In the genomic region with DNA sequence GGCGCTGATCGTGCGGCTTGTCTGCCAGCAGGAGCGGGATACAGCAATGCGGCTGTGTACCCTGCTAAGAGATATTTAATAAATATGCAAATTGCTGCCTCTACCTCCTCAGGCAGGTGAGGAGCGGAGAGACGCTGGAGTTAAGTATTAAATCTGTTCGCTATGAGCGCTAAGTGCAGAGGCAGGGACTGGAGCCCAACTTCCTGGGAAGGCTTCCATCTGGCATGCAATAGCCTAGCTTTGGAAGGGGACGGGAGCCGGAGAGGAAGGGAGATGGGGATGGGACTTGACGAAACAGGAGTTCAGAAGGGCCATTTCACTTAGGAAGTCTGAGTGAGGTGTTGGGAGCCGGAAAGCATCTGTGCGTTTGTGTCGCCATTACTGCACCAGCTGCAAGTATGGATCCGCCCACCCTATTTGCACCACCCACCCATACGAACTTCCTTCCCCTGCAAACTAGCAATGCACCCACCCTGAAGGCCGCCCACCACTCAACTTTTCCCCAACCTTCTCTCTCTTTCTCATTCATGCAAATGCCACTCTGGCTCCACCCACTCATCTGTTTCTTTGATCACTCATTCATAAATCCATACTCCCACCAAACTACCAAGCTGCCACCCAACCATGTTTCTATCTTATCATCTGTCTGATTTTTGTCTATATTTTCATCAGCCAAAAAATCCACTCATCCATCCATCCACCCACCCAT, we compare ENCODE assay signal across 19 mouse cellular contexts. TPM values are rescaled to one million over a fixed set of nuclear protein-coding genes. Genes with fewer than 3 reads are reported as not detected.
DNase-seq lines count a peak whose midpoint lies in the region; ATAC-seq and TF ChIP-seq lines count a peak whose summit lies in the region.
"Had no signal": no experiment of that assay in that cellular context is flagged by ENCODE, and none has a peak within 500 bp of the region (broad histone marks: within the 10 kb centered on the region; RNA-seq: fewer than 3 reads in every experiment).

No protein-coding gene starts in this region.

- no peak for DNase-seq in hindbrain, embryonic 14.5 days (ENCODE audit: low spot score)
- DNase-seq in hindbrain, embryonic 10.5 days (ENCODE audit: low spot score): no peak
- peak; percentile 73 for DNase-seq in forebrain, postnatal 0 days
- peak; percentile 54 to 67 for DNase-seq in layer of hippocampus, postnatal 10 days (ENCODE audit: low spot score in 2 of 2)
- peak; percentile 26 to 39 for DNase-seq in right cerebral cortex, adult 2 months (ENCODE audit: low spot score in 2 of 2)
- no peak for DNase-seq in stomach, postnatal 0 days (ENCODE audit: low spot score)
- DNase-seq in heart, postnatal 10 days: no peak
- no peak for DNase-seq in urinary bladder, adult 18-20 months (ENCODE audit: low spot score in 2 of 2)
- DNase-seq: cerebellum, adult 8-10 months; gastrocnemius, postnatal 25 days; kidney, postnatal 36 days; lung, adult 18-20 months; thymus, postnatal 14 days had no signal

- no peaks in the 10 kb centered on the region for H3K27me3 ChIP-seq in hindbrain, embryonic 14.5 days (ENCODE audit: control insufficient read depth, insufficient read depth, low read length)
- no peaks in the 10 kb centered on the region for H3K27me3 ChIP-seq in hindbrain, embryonic 10.5 days (ENCODE audit: insufficient read depth, poor library complexity, severe bottlenecking)
- no peaks in the 10 kb centered on the region for H3K27me3 ChIP-seq in forebrain, postnatal 0 days (ENCODE audit: insufficient read depth, low read length)
- no peaks in the 10 kb centered on the region for H3K27me3 ChIP-seq in stomach, postnatal 0 days (ENCODE audit: control insufficient read depth, insufficient read depth, low read length)
- H3K27me3 ChIP-seq: embryonic facial prominence, embryonic 12.5 days; intestine, embryonic 15.5 days; limb, embryonic 13.5 days had no signal

- no peaks in the 10 kb centered on the region for H3K36me3 ChIP-seq in hindbrain, embryonic 14.5 days (replicated peaks; ENCODE audit: control insufficient read depth, insufficient read depth)
- H3K36me3 ChIP-seq in hindbrain, embryonic 10.5 days: no peaks in the 10 kb centered on the region
- H3K36me3 ChIP-seq in forebrain, postnatal 0 days (ENCODE audit: insufficient read depth): no peaks in the 10 kb centered on the region
- H3K36me3 ChIP-seq in stomach, postnatal 0 days (ENCODE audit: control insufficient read depth, insufficient read depth, low read length): no peaks in the 10 kb centered on the region
- H3K36me3 ChIP-seq: embryonic facial prominence, embryonic 12.5 days; intestine, embryonic 15.5 days; limb, embryonic 13.5 days had no signal

- TF ChIP-seq EP300 in stomach, postnatal 0 days (optimal IDR thresholded peaks at IDR 0.05): no peak

- no peak overlapping the region for H3K4me3 ChIP-seq in hindbrain, embryonic 14.5 days (replicated peaks; ENCODE audit: low read length)
- no peak overlapping the region for H3K4me3 ChIP-seq in hindbrain, embryonic 10.5 days
- H3K4me3 ChIP-seq in forebrain, postnatal 0 days (ENCODE audit: low read depth, low read length): no peak overlapping the region
- H3K4me3 ChIP-seq in stomach, postnatal 0 days (ENCODE audit: low read depth, low read length): no peak overlapping the region
- H3K4me3 ChIP-seq: embryonic facial prominence, embryonic 12.5 days; intestine, embryonic 15.5 days; limb, embryonic 13.5 days; myocyte had no signal

- H3K9ac ChIP-seq in hindbrain, embryonic 14.5 days: no peak overlapping the region
- no peak overlapping the region for H3K9ac ChIP-seq in forebrain, postnatal 0 days
- H3K9ac ChIP-seq in stomach, postnatal 0 days (ENCODE audit: low read length): no peak overlapping the region
- H3K9ac ChIP-seq: embryonic facial prominence, embryonic 12.5 days; intestine, embryonic 15.5 days; limb, embryonic 13.5 days had no signal

- intact Hi-C loops in heart, postnatal 10 days (cut with DNase I): no loop called here

- TF ChIP-seq CTCF in forebrain, postnatal 0 days (IDR thresholded peaks at IDR 0.05; ENCODE audit: low read depth): no peak
- TF ChIP-seq CTCF in stomach, postnatal 0 days (IDR thresholded peaks at IDR 0.05; ENCODE audit: low read depth): no peak

- peak overlapping the region; percentile 10; the same call in 1 of the 2 replicates for H3K4me2 ChIP-seq in hindbrain, embryonic 14.5 days (replicated peaks)
- H3K4me2 ChIP-seq in forebrain, postnatal 0 days (ENCODE audit: low read depth): peak overlapping the region; percentile 10; the same call in 1 of the 2 replicates
- H3K4me2 ChIP-seq in stomach, postnatal 0 days (replicated peaks; ENCODE audit: low read depth): no peak overlapping the region
- H3K4me2 ChIP-seq: embryonic facial prominence, embryonic 12.5 days; intestine, embryonic 15.5 days; limb, embryonic 13.5 days had no signal

- 0 out of 2 replicates have a peak, but pooled peaks cover 6% of the 10 kb centered on the region for H3K4me1 ChIP-seq in hindbrain, embryonic 14.5 days (replicated peaks; ENCODE audit: control insufficient read depth, insufficient read depth, low read length)
- no peaks in the 10 kb centered on the region; the same call in 1 of the 2 replicates for H3K4me1 ChIP-seq in hindbrain, embryonic 10.5 days (replicated peaks)
- H3K4me1 ChIP-seq in forebrain, postnatal 0 days (ENCODE audit: insufficient read depth): no peaks in the 10 kb centered on the region
- no peaks in the 10 kb centered on the region for H3K4me1 ChIP-seq in stomach, postnatal 0 days (replicated peaks; ENCODE audit: control insufficient read depth, insufficient read depth)
- H3K4me1 ChIP-seq: embryonic facial prominence, embryonic 12.5 days; intestine, embryonic 15.5 days; limb, embryonic 13.5 days had no signal

- no peak overlapping the region for H3K27ac ChIP-seq in hindbrain, embryonic 14.5 days
- H3K27ac ChIP-seq in hindbrain, embryonic 10.5 days: no peak overlapping the region
- H3K27ac ChIP-seq in forebrain, postnatal 0 days (ENCODE audit: low read depth, low read length): no peak overlapping the region
- H3K27ac ChIP-seq in stomach, postnatal 0 days (replicated peaks): no peak overlapping the region
- H3K27ac ChIP-seq: embryonic facial prominence, embryonic 12.5 days; intestine, embryonic 15.5 days; limb, embryonic 13.5 days; macrophage had no signal

- H3K9me3 ChIP-seq in hindbrain, embryonic 14.5 days (ENCODE audit: control insufficient read depth, low read length): no peaks in the 10 kb centered on the region
- no peaks in the 10 kb centered on the region for H3K9me3 ChIP-seq in hindbrain, embryonic 10.5 days
- H3K9me3 ChIP-seq in forebrain, postnatal 0 days (ENCODE audit: low read length): no peaks in the 10 kb centered on the region
- H3K9me3 ChIP-seq in stomach, postnatal 0 days (ENCODE audit: control insufficient read depth, low read length): no peaks in the 10 kb centered on the region
- H3K9me3 ChIP-seq: embryonic facial prominence, embryonic 12.5 days; intestine, embryonic 15.5 days; limb, embryonic 13.5 days had no signal

- 62% methylated on average over 18 of the region's 18 CpGs for WGBS in hindbrain, embryonic 14.5 days
- 77% methylated on average over 18 of the region's 18 CpGs for WGBS in hindbrain, embryonic 10.5 days
- 49% methylated on average over 18 of the region's 18 CpGs for WGBS in forebrain, postnatal 0 days
- 79% methylated on average over 18 of the region's 18 CpGs for WGBS in stomach, postnatal 0 days

- ATAC-seq in hindbrain, embryonic 14.5 days (ENCODE audit: low FRiP score): no peak
- peak; percentile 26; the same call in 1 of the 2 replicates for ATAC-seq in forebrain, postnatal 0 days
- no peak for ATAC-seq in stomach, postnatal 0 days (ENCODE audit: low FRiP score, low TSS enrichment)
- ATAC-seq: activated CD4-positive, CD25-positive, alpha-beta regulatory T cell, adult 4 months; intestine, embryonic 15.5 days had no signal

RNA-seq across cellular contexts. Expression of a gene that starts 51.5 kb away (rescaled TPM):
- polyA plus RNA-seq in hindbrain, embryonic 14.5 days (2014; fragmentation: Nextera tagmentation; extraction: Ambion mirVana): 64.4 and 75.1 TPM in 2 replicates
- 6.7 and 13.8 TPM in 2 replicates for polyA plus RNA-seq in hindbrain, embryonic 10.5 days (2016; fragmentation: Nextera tagmentation; extraction: Ambion mirVana)
- 68.5 and 78.5 TPM in 2 replicates for total RNA-seq in forebrain, postnatal 0 days (2014; rRNA removed)
- 108 and 117 TPM in 2 replicates for polyA plus RNA-seq in forebrain, postnatal 0 days (2015; fragmentation: Nextera tagmentation; extraction: Ambion mirVana)
- 10 to 100 TPM; 96.1 to 97.0 TPM for total RNA-seq in layer of hippocampus, postnatal 10 days (2021)
- polyA plus RNA-seq in stomach, postnatal 0 days (2015; fragmentation: Nextera tagmentation; extraction: Ambion mirVana): 1.2 and 1.5 TPM in 2 replicates
- 1 to 10 TPM in 1 of 2 experiments, under 1 TPM in 1; 0.25 to 1.0 TPM for total RNA-seq in heart, postnatal 10 days (2021)
- polyA plus RNA-seq: activated CD4-positive, CD25-positive, alpha-beta regulatory T cell, adult 4 months; macrophage; myocyte had no signal

Comparison
In these comparisons a context has a peak if more than half of its experiments do, and no peak if none do; other contexts are left out.
1. DNase-seq: peak in forebrain, postnatal 0 days (single experiment), layer of hippocampus, postnatal 10 days (2 of 2) and right cerebral cortex, adult 2 months (2 of 2); none in hindbrain, embryonic 14.5 days (single experiment), hindbrain, embryonic 10.5 days (single experiment), stomach, postnatal 0 days (single experiment), heart, postnatal 10 days (0 of 2) and urinary bladder, adult 18-20 months (0 of 2).